15 mouse cellular contexts compared by ENCODE assay signal in the genomic region with DNA sequence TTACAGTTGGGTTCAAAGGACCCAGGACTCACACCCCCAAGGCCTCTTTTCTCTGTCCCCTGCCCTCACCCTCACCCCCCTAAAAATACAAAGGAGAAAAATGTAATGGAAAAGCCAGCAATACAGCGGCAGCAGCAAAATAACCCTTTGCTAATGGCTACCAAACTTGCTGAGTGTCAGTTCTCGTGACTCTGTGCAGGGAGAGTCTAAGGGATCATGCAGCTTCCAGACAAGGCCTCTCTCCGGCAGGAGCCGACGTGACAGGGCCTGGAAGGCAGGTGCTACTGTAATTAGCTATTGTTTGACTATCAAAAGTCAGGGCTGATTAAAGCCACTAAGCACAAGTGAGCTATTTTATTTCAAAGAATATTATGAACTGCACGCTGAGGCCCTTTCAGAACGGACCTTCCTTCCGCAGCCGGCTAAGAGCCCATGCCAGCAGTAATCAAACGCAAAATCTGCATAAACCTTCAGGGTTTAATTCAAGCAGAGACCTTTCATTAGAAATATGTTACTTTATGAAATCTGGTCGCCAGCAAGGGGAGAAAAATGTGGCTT.
"Had no signal": no experiment of that assay in that cellular context is flagged by ENCODE, and none has a peak within 500 bp of the region (broad histone marks: within the 10 kb centered on the region; RNA-seq: fewer than 3 reads in every experiment).

No protein-coding gene starts in this region.

- H3K9me3 ChIP-seq: limb, embryonic 15.5 days; liver, embryonic 12.5 days; midbrain, embryonic 12.5 days; neural tube, embryonic 15.5 days had no signal

- H3K4me2 ChIP-seq: limb, embryonic 15.5 days; liver, embryonic 12.5 days; lung, embryonic 14.5 days; midbrain, embryonic 12.5 days; neural tube, embryonic 15.5 days had no signal

- H3K9ac ChIP-seq: limb, embryonic 15.5 days; liver, embryonic 12.5 days; lung, embryonic 14.5 days; midbrain, embryonic 12.5 days; neural tube, embryonic 15.5 days had no signal

- H3K27ac ChIP-seq: kidney, postnatal 0 days; limb, embryonic 15.5 days; liver, embryonic 12.5 days; midbrain, embryonic 12.5 days; neural tube, embryonic 15.5 days had no signal

- H3K36me3 ChIP-seq: limb, embryonic 15.5 days; liver, embryonic 12.5 days; midbrain, embryonic 12.5 days; neural tube, embryonic 15.5 days had no signal

- H3K4me1 ChIP-seq: liver, embryonic 12.5 days had no signal

- H3K4me3 ChIP-seq: limb, embryonic 15.5 days; liver, embryonic 12.5 days; midbrain, embryonic 12.5 days; myocyte; neural tube, embryonic 15.5 days had no signal

- ATAC-seq: liver, embryonic 12.5 days had no signal

- DNase-seq: kidney, postnatal 36 days; layer of hippocampus, adult 9-11 months; layer of hippocampus, postnatal 36 days; lung, embryonic 14.5 days; lung, postnatal 10 days; lung, postnatal 4 days; right cerebral cortex, adult 18-20 months; thymus, adult 18-20 months; thymus, postnatal 14 days had no signal
